Mouse (Mus musculus) heart, postnatal 4 days (tissue): ENCODE measurements at regions not wholly inside any gene's neighbourhood (a gene's known extent, or its start where the extent isn't known, plus 50 kb on each side); places are given as distances from the start of the nearest gene placed in this dataset.

Experiments
- DNase-seq: peaks from one replicate; pipeline ENCODE4 v3.0.0; 2021

DNA sequence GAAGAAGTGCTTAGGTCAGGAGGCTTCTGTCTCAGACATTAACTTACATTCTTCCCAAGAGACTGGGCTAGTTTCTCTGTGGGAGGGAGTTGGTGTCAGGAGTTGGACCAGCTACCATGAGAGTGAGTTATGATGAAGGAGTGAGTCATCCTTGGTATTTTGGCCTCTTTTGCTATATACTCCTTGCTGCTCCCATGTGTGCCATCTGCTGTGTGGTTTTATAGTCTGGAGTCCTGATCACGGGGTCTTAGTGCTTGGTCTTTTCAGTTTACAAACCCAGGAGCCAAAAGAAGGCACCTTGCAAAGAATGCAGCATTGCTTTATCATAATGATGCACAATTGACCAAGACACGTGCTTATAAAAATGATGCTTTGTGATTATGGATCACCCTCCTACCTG lies 56.6 kb downstream of the Zfp503 start:
- no peak for DNase-seq

DNA sequence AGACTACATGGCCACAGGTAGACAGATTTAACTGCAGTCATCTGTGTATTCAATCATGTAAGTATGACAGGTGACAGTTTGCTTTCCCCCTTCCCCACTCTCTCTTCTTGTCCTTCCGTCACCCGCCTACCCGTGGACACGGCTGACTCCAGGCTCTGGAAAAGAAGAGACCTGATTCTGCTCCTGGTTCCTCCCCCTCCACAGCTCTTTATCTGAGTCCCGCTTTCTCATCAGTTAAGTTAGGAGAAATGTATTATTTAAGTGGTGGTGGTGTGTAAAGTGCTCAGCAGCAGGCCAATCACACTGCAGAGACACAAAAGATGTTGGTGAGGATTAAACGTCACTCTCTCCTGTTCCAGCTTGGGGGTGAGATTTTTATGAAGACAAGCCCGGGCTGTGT lies 57.5 kb downstream of the Zfp503 start:
- DNase-seq = no peak

DNA sequence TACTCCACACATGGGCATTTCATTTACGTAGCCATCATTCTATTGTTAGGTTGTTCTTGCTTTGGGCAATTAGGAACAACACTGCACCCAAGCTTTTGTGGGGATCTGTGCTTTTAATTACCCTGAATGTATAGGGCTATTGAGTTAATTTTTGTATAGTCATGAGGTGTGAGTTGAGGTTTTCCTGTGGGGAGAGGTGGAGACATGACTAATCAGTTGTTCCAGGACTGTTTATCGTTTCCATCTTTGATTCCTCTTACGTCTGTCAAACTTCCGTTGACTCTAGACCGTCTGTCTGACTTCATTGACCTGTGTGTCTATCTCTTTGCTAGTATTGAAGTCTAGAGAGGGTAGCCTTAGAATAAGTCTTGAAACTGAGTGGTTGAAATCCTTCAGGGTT lies 60.4 kb downstream of the Zfp503 start:
- no peak for DNase-seq

DNA sequence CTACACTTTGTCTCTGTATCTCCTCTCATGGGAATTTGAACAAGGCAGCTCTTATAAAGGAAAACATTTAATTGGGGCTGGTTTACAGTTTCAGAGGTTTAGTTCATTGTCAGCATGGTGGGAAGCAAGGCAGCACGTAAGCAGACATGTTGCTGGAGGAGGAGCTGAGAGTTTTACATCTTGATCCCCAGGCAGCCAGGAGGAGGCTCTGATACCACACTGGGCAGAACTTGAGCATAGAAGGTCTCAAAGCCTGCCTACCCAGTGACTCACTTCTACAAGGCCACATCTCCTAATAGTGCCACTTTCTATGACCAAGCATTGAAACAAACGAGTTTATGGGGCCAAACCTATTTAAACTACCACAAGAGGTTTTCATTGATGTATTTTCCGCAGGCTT lies 67.9 kb upstream of the Comtd1 start:
- DNase-seq = no peak

DNA sequence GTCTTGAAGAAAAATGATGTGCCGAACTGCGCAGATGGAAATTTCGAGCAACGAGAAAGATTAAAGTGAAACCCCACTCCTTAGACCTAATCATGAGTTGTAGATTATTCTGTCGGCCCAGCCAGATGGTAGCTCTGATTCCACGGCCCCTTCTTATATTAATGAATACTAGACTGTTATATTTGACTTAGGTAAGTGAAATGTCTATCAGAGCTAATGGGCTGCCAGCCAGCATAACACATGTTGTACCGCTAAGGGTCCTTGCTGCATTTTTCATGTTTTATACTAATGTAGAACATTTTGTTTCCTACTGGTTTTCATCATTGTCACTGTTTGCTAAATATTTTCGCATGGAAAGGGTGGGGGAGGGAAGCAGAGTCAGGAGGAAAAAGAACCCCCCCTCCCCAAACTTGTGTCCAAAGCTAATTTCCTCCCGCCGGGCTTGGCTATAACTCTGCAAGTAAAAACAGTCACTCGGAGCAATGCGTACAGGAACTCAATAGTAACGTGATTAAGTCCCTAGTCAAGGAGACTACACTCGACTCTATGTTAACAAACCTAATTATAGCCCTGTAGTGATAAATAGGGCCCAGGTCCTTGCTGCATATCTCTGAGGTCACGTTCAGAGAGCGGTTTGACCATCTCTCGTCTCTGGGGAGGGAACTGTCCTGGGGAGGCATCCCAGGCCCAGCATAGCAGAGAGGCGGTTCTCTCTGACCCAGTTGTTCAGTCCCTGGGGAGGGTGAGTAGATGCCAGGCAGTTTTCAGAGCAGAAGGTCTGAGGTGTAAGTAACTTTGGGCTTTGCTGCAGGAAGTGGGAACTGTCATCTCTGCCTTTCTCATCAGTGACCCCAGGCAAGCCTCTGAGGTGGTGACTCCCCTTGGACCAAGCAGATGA lies 56.0 kb upstream of the Comtd1 start:
- peak; percentile 19 for DNase-seq

DNA sequence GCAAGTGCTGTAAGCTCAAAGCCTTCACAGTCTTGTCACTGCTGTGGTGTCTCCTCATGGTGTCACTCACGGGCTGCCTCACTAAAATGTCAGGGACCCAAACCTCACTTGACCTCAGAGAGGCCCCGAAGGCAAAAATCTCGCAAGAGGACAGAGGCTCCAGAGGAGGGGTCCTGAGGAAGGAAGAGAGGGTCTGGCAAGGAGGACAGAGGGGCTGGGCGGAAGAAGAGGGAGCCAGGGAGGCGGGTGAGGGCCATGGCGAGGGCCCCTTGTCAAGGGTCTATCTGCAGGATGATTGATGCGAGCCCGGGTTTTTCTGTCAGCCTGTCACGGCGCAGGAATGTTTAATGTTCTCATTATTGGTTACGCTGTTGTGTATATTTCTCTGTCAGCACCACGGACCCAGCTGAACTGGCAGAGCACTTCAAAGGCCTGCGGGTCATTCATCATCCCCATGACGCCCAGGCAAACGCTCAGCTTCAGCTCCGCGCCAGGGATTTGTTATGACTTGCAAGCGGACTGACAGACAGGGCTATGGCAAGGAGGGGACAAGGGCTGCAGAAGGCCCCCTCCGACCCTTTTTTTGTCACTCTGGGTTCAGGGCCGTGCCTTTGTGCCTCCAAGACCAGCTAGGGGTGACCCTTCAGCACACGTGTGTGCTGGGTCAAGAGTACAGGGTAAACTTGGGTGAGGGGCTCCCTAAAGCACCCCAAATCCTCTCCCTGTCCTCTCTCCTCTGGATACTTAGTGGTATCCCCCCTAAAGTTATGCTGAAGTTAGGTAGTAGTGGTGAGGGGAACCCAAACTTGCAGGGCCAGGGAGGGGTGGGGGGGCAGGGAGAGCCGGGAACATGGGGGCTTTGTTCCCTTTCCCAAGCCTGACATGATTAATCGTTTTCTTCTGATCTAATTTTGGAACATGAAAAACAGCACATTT lies 55.1 kb upstream of the Comtd1 start:
- DNase-seq = peak; percentile 35

DNA sequence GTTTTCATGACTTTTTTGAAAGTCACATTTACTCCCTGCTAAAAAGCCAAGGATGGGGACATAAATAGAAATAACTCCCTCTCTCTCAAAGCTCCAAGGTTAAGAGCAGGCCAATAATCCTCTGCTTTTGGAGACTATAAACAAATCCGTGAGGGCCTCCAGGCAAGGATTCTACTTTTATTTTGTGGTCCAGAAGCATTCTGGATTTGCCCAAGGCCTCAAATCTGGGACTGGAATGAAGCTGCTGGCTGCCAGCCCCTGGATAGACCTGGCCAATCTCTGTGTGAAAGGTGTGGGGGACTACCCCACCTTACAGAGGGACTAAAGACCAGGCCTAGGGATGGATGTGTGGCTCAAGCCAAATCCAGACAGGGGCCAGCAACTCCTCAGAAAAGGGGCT lies 54.1 kb upstream of the Comtd1 start:
- DNase-seq = no peak

DNA sequence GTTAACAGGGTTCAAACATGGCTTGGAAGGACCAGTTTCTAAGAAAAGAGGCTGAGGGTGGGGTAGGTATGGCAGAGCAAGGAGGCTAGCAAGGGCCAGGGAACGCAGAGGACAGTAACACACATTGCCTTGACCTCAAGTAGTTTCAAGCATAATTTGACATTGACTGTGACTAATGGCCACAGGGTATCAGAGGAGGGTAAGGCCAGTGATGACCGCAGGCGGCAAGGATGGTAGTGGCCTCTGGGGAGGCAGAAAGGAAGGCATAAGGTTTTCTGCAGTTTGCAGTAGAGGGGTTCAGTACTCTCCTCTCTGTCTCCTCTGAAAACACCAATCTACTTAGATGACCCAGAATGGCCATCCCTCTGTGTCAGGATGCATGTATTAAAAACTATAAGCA lies 53.7 kb upstream of the Comtd1 start:
- DNase-seq = no peak

DNA sequence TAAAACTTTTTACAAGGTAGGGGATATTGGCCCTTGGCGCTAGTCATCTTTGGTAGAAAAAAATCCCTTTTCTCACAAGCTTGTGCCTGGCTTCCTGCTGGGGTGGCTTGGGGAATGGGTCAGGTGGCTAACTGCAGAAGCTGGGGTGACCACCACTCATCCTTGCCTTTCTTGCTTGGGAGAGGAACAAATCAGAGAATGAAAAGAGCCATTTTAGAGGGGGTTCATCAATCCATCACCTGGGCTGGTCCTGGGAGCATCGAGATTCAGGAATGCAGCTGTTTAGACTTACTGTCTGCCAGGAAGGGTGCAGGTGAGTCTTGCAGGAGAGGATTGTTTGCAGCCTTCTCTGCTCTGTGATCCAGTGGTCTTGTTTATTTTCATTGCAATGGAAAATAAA lies 52.2 kb upstream of the Comtd1 start:
- no peak for DNase-seq

DNA sequence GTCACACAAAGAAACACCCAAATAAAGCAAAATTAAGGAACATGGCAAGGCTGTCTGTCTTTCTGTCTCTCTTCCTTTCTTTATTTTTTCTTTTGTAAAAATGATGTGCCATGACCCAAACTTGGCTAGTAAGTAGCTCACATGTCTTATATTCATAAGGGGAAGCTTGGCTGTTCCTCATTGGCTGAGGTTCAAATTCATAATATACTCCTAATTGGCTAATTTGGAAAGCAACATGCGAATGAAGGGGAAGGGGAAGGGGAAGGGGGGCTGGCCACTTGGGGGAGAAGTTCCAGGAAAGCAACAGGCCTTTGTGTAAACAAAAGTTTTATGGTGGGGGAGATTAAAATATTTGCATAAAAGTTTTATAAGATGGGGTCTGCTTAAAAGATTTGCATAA lies 51.7 kb upstream of the Comtd1 start:
- no peak for DNase-seq
